Mouse (Mus musculus): Measurements from ENCODE around the gene Tada3. TPM values are rescaled to one million over a fixed set of nuclear protein-coding genes. Genes with fewer than 3 reads are reported as not detected.
"Not testable (repeated sequence)": the region's sequence is repeated elsewhere in the genome, so short reads cannot be mapped to it uniquely, and the experiment has no call there.

Tada3 gene
- polyA plus RNA-seq, 1 experiment = 24.5 TPM

DNA sequence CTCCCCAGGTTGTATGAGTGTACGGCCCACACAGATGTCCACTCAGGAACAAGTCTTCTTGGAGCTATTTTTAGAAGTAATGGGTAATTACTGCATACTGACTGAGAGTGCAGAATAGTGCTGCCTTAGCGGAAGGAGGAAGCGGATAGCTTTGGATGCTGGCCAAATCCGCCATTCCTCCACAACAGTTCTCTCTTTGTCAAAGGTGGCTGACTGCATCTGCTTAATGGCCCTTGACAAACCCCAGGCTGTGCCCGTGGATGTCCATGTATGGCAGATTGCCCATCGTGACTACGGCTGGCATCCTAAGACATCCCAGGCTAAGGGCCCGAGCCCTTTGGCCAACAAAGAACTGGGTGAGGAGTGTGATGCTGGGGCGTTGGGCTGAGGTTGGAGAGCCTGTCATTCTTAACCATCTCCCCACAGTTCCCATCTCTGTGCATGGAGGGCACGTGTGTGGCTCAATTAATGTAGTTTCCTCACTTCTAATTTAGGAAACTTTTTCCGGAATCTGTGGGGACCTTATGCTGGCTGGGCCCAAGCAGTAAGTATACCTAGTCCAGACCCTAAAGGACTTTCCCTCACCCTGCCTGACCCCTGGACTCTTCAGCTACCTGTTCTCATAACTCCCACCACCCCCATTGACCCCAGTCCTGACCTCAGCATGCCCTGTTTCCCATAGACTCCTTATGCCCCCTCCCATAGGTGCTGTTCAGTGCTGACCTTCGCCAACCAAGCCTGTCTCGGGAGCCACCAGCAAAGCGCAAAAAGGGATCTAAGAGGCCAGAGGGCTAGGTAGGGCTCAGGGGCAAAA, 44.3 kb downstream of the Tada3 start:
- Histone ChIP-seq H3K27me3 (ENCODE audit: control insufficient read depth, insufficient read depth, low read length) (no peaks in the 10 kb centered on the region), H3K36me3 (ENCODE audit: control insufficient read depth, insufficient read depth, low read length) (peaks cover 25% of the 10 kb centered on the region), H3K4me3 (ENCODE audit: low read depth, low read length) (peak overlapping the region; percentile 11; the same call in 1 of the 2 replicates), H3K27ac (ENCODE audit: insufficient read depth, low read depth, low read length) (peak overlapping the region; percentile 74), H3K4me1 (ENCODE audit: control insufficient read depth, insufficient read depth, insufficient read length, low read length) (peaks cover 13% of the 10 kb centered on the region)
- 35% methylated on average over 14 of the region's 14 CpGs for WGBS
- TF ChIP-seq CTCF (IDR thresholded peaks at IDR 0.05; ENCODE audit: extremely low read depth, insufficient read length, insufficient replicate concordance, low read depth, low read length) = no peak
- TF ChIP-seq POLR2A (IDR thresholded peaks at IDR 0.05; ENCODE audit: low read depth, low read length) = no peak

DNA sequence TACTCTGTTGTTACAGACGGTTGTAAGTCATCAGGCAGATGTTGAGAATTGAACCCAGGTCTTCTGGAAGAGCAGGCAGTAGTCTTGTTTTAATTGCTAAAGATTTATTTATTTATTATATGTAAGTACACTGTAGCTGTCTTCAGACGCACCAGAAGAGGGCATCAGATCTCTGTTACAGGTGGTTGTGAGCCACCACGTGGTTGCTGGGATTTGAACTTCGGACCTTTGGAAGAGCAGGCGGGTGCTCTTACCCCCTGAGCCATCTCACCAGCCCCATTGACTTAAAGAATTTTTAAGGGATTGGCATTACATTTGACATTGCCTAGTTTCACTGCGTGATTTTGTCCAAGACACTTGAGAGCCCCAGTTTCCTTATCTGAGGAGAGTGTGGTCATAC, 44.9 kb downstream of the Tada3 start:
- peaks cover 13% of the 10 kb centered on the region for H3K4me1 ChIP-seq (ENCODE audit: control insufficient read depth, insufficient read depth, insufficient read length, low read length)
- H3K27me3 ChIP-seq (ENCODE audit: control insufficient read depth, insufficient read depth, low read length); H3K4me3 ChIP-seq (ENCODE audit: low read depth, low read length): not testable (repeated sequence)
- peak overlapping the region; percentile 74 for H3K27ac ChIP-seq (ENCODE audit: insufficient read depth, low read depth, low read length)
- peaks cover 24% of the 10 kb centered on the region for H3K36me3 ChIP-seq (ENCODE audit: control insufficient read depth, insufficient read depth, low read length)
- 20% methylated on average over 6 of the region's 6 CpGs for WGBS

GRCm38 (mm10) chr6:113331721-113332120, 46.0 kb downstream of the Tada3 start:
- TF ChIP-seq CTCF (IDR thresholded peaks at IDR 0.05; ENCODE audit: extremely low read depth, insufficient read length, insufficient replicate concordance, low read depth, low read length) = no peak
- TF ChIP-seq POLR2A (IDR thresholded peaks at IDR 0.05; ENCODE audit: low read depth, low read length) = no peak
- no peaks in the 10 kb centered on the region for H3K27me3 ChIP-seq (ENCODE audit: control insufficient read depth, insufficient read depth, low read length)
- peaks cover 16% of the 10 kb centered on the region for H3K4me1 ChIP-seq (ENCODE audit: control insufficient read depth, insufficient read depth, insufficient read length, low read length)
- WGBS = 93% methylated on average over 11 of the region's 11 CpGs
- H3K4me3 ChIP-seq (ENCODE audit: low read depth, low read length) = no peak overlapping the region
- no peak overlapping the region for H3K27ac ChIP-seq (ENCODE audit: insufficient read depth, low read depth, low read length)
- H3K36me3 ChIP-seq (ENCODE audit: control insufficient read depth, insufficient read depth, low read length) = peaks cover 23% of the 10 kb centered on the region

DNA sequence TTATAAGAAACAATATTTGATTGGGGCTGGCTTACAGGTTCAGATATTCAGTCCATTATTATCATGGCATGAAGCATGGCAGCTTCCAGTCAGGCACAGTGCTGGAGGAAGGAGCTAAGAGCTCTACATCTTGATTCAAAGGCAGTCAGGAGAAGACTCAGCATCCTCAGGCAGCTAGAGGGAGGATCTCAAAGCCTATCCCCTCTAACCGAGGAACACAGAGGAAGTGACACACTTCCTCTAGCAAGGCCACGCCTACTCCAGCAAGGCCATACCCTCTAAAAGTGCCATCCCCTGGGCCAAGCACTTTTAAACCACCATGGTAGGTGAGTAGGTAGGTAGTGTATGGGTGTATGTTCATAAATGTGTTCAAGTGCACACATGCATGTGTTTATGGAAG, 47.1 kb downstream of the Tada3 start:
- 46% methylated on average over 2 of the region's 2 CpGs for WGBS
- no peak overlapping the region for H3K4me3 ChIP-seq (ENCODE audit: low read depth, low read length)
- peaks cover 16% of the 10 kb centered on the region for H3K4me1 ChIP-seq (ENCODE audit: control insufficient read depth, insufficient read depth, insufficient read length, low read length)
- H3K36me3 ChIP-seq (ENCODE audit: control insufficient read depth, insufficient read depth, low read length) = peaks cover 15% of the 10 kb centered on the region; the same call in 1 of the 2 replicates
- no peak overlapping the region for H3K27ac ChIP-seq (ENCODE audit: insufficient read depth, low read depth, low read length)
- TF ChIP-seq CTCF (IDR thresholded peaks at IDR 0.05; ENCODE audit: extremely low read depth, insufficient read length, insufficient replicate concordance, low read depth, low read length) = no peak
- TF ChIP-seq POLR2A (IDR thresholded peaks at IDR 0.05; ENCODE audit: low read depth, low read length) = no peak
- no peaks in the 10 kb centered on the region for H3K27me3 ChIP-seq (ENCODE audit: control insufficient read depth, insufficient read depth, low read length)

DNA sequence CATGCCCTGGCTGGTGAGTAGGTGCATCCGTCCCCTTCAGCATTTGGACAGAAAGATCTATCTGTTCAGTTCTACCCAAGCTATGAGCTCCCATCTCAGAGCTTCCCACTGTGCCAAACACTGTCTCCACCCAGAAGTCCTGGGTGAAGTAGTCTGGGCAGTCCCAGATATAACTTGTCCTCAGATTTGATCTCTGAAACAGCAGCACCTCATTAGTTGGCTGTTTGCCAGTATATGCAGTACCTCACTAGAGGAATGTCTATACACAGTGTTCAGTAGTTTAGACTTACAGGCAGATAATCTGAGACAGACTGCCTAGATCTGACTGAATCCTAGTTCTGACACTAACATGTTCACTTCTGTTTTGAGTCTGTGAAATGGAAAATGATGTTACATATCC, 48.3 kb downstream of the Tada3 start:
- 93% methylated on average over 1 of the region's 1 CpGs for whole genome bisulfite sequencing

DNA sequence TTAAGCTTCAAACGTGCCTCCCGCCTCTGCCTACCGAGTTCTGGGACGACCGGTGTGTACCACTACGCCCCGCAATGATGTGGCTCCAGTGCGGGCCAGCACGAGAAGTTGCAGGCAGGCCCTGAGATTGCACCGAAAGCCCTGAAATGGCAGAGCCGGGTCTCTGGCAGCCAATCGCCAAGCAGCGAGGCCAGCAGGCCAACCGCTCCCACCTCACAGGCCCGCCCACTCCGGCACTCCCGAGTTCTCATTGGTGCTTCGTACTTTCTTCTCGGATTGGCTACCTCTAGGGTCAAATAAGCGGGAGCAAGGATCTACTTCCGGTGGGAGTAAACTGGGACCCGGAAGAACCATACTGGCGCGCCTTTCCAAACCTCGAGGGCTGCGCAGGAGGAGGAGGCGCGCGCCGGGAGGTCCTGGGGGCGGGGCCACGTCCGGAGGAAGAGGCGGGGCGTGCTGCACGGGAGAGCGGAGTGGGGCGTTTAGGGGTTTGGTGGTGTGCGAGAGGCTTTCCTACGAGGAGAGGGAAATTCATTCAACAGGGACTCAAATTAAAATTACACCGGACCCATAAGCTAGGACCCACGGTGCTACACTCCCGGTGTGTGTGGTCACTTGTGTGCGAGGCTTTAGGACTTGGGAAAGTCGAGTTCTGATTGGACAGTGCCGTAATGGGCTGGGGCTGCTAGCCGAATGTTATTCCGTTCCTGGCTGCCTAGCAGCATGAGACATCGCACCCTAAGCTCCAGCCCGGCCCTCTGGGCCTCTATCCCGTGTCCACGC, 51.0 kb downstream of the Tada3 start, which contains the start of gene Ogg1:
Ogg1 (plus strand) TSS at position 440 of the 783 bp plus-strand sequence.
- under 1% methylated on average over 52 of the region's 52 CpGs for WGBS
- TF ChIP-seq POLR2A (IDR thresholded peaks at IDR 0.05; ENCODE audit: low read depth, low read length) (peak; percentile 87), CTCF (IDR thresholded peaks at IDR 0.05; ENCODE audit: extremely low read depth, insufficient read length, insufficient replicate concordance, low read depth, low read length) (peak; percentile 14; the same call in 1 of the 2 replicates)

More for the DNA sequence above, 48.3 kb downstream of the Tada3 start:
- Histone ChIP-seq H3K27me3 (ENCODE audit: control insufficient read depth, insufficient read depth, low read length) (no peaks in the 10 kb centered on the region), H3K27ac (ENCODE audit: insufficient read depth, low read depth, low read length) (no peak overlapping the region), H3K4me1 (ENCODE audit: control insufficient read depth, insufficient read depth, insufficient read length, low read length) (peaks cover 15% of the 10 kb centered on the region), H3K4me3 (ENCODE audit: low read depth, low read length) (no peak overlapping the region), H3K36me3 (ENCODE audit: control insufficient read depth, insufficient read depth, low read length) (peaks cover 11% of the 10 kb centered on the region)
- TF ChIP-seq POLR2A (IDR thresholded peaks at IDR 0.05; ENCODE audit: low read depth, low read length) (no peak), CTCF (IDR thresholded peaks at IDR 0.05; ENCODE audit: extremely low read depth, insufficient read length, insufficient replicate concordance, low read depth, low read length) (no peak)

More for the DNA sequence above, 51.0 kb downstream of the Tada3 start, which contains the start of gene Ogg1:
- peaks cover 27% of the 10 kb centered on the region for H3K36me3 ChIP-seq (ENCODE audit: control insufficient read depth, insufficient read depth, low read length)
- H3K27me3 ChIP-seq (ENCODE audit: control insufficient read depth, insufficient read depth, low read length) = no peaks in the 10 kb centered on the region
- H3K27ac ChIP-seq (ENCODE audit: insufficient read depth, low read depth, low read length) = peak within 1 kb of the TSS; percentile 74
- H3K4me1 ChIP-seq (ENCODE audit: control insufficient read depth, insufficient read depth, insufficient read length, low read length) = peaks cover 6% of the 10 kb centered on the region; the same call in 1 of the 2 replicates
- peak within 1 kb of the TSS; percentile 85 for H3K4me3 ChIP-seq (ENCODE audit: low read depth, low read length)

Other genes starting within 250 kb of the Tada3 start
- gene Lhfpl4, start 182.5 kb downstream of the Tada3 start, polyA plus RNA-seq (2012; rRNA removed) = 0.15 and 0.43 TPM in 2 replicates
- 23.3 and 66.0 TPM in 2 replicates for gene Mtmr14, start 140.0 kb downstream of the Tada3 start, polyA plus RNA-seq (2012; rRNA removed)
- not detected in 2 replicates for gene Cpne9, start 95.6 kb downstream of the Tada3 start, polyA plus RNA-seq (2012; rRNA removed)
- 7.4 and 12.9 TPM in 2 replicates for gene Brpf1, start 70.7 kb downstream of the Tada3 start, polyA plus RNA-seq (2012; rRNA removed)
- gene Ogg1, start 50.9 kb downstream of the Tada3 start, polyA plus RNA-seq (2012; rRNA removed) = 7.9 and 10.9 TPM in 2 replicates
- gene Camk1, start 33.9 kb downstream of the Tada3 start, polyA plus RNA-seq (2012; rRNA removed) = 16.6 and 19.2 TPM in 2 replicates
- 45.9 and 96.0 TPM in 2 replicates for gene Arpc4, start 232 bp upstream of the Tada3 start, polyA plus RNA-seq (2012; rRNA removed)
- 5.9 and 14.9 TPM in 2 replicates for gene Ttll3, start 11.4 kb upstream of the Tada3 start, polyA plus RNA-seq (2012; rRNA removed)
- 25.8 and 71.6 TPM in 2 replicates for gene Rpusd3, start 41.5 kb upstream of the Tada3 start, polyA plus RNA-seq (2012; rRNA removed)
- 156 and 346 TPM in 2 replicates for gene Cidec, start 57.9 kb upstream of the Tada3 start, polyA plus RNA-seq (2012; rRNA removed)
- 36.9 and 39.4 TPM in 2 replicates for gene Jagn1, start 64.7 kb upstream of the Tada3 start, polyA plus RNA-seq (2012; rRNA removed)
- gene Il17re, start 80.6 kb upstream of the Tada3 start, polyA plus RNA-seq (2012; rRNA removed) = 6.8 and 11.4 TPM in 2 replicates
- gene Il17rc, start 93.5 kb upstream of the Tada3 start, polyA plus RNA-seq (2012; rRNA removed) = 189 and 786 TPM in 2 replicates
- gene Creld1, start 105.4 kb upstream of the Tada3 start, polyA plus RNA-seq (2012; rRNA removed) = 5.7 and 6.6 TPM in 2 replicates
- 0.05 TPM in 1 of 2 replicates, not detected in the other for gene Prrt3, start 124.0 kb upstream of the Tada3 start, polyA plus RNA-seq (2012; rRNA removed)
- gene Emc3, start 153.8 kb upstream of the Tada3 start, polyA plus RNA-seq (2012; rRNA removed) = 13.9 and 19.7 TPM in 2 replicates
- 0.93 and 1.2 TPM in 2 replicates for gene Fancd2, start 153.8 kb upstream of the Tada3 start, polyA plus RNA-seq (2012; rRNA removed)
- gene Fancd2os, start 222.8 kb upstream of the Tada3 start, polyA plus RNA-seq (2012; rRNA removed) = not detected in 2 replicates
- 36.4 and 71.2 TPM in 2 replicates for gene Brk1, start 226.9 kb upstream of the Tada3 start, polyA plus RNA-seq (2012; rRNA removed)
- gene Vhl, start 246.1 kb upstream of the Tada3 start, polyA plus RNA-seq (2012; rRNA removed) = 6.0 and 7.8 TPM in 2 replicates